Mouse (Mus musculus): Measurements from ENCODE around the gene Mylk3. TPM values are rescaled to one million over a fixed set of nuclear protein-coding genes. Genes with fewer than 3 reads are reported as not detected.
A peak's percentile ranks its signal among the peaks of the same experiment; 100 is the strongest.

The Mylk3 gene
- polyA plus RNA-seq, 1 experiment from 2014 or later, result 0.37 TPM

- H3K4me3 ChIP-seq, result no peak overlapping the region
- H3K9me3 ChIP-seq (replicated peaks), result no peaks in the 10 kb centered on the region
- H3K36me3 ChIP-seq, result peaks cover 12% of the 10 kb centered on the region
- H3K27me3 ChIP-seq (ENCODE audit: low read depth, poor library complexity, severe bottlenecking), result no peaks in the 10 kb centered on the region
- H3K4me1 ChIP-seq, result peaks cover 13% of the 10 kb centered on the region
- DNase-seq (ENCODE audit: low spot score), result no peak
- WGBS, result 75% methylated on average over 10 of the region's 10 CpGs
- peak overlapping the region; percentile 63 for H3K27ac ChIP-seq (replicated peaks)
These were observed 19.8 kb upstream of the Mylk3 start for GRCm38 (mm10) chr8:85405961-85406360.

GRCm38 (mm10) chr8:85405418-85405817, 19.3 kb upstream of the Mylk3 start:
- 51% methylated on average over 3 of the region's 3 CpGs for WGBS

DNA sequence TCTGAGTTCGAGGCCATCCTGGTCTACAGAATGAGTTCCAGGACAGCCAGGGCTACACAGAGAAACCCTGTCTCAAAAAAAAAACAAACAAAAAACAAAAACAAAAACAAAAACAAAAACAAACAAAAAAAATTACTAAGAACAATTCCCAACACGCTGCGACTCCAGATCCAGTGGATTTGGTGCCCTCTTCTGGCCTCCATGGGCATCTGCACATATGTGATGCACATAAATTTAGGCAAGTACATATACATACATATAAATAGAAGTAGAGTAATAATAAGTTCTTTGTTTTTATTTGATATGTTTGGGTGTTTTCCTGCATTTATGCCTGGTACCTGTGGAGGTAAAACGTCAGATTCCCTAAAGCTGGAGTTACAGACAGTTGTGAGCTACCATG, 12.4 kb upstream of the Mylk3 start:
- no peak for DNase-seq (ENCODE audit: low spot score)
- Histone ChIP-seq H3K9me3 (replicated peaks) (no peaks in the 10 kb centered on the region), H3K4me3 (no peak overlapping the region), H3K27me3 (ENCODE audit: low read depth, poor library complexity, severe bottlenecking) (no peaks in the 10 kb centered on the region), H3K4me1 (no peaks in the 10 kb centered on the region), H3K36me3 (no peaks in the 10 kb centered on the region), H3K27ac (replicated peaks) (no peak overlapping the region)
- 87% methylated on average over 4 of the region's 4 CpGs for whole genome bisulfite sequencing

More at GRCm38 (mm10) chr8:85405418-85405817, 19.3 kb upstream of the Mylk3 start:
- Histone ChIP-seq H3K27ac (replicated peaks) (peak overlapping the region; percentile 63; the same call in 1 of the 2 replicates), H3K27me3 (ENCODE audit: low read depth, poor library complexity, severe bottlenecking) (no peaks in the 10 kb centered on the region), H3K4me1 (peaks cover 13% of the 10 kb centered on the region), H3K4me3 (no peak overlapping the region), H3K36me3 (peaks cover 7% of the 10 kb centered on the region), H3K9me3 (replicated peaks) (no peaks in the 10 kb centered on the region)
- no peak for DNase-seq (ENCODE audit: low spot score)

DNA sequence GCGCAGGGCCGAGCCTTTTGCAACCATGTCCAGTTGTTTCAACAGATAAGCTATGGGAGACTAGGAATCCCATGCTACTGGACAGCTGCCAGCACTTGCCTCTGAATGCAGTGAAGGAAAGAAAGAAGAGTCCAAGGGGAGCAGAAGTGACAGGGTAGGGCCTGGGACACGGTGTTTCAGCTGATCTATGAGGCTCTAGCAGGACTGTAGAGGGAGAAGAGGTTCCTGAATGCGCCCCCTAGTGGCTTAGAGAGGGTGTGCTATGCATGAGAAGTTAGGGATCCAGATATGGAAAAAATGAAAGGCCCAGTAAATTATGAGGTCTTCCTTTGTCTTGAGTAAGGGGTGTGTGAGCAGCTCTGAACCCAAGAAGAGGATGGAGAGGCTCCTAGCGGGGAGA, 11.4 kb upstream of the Mylk3 start:
- no peaks in the 10 kb centered on the region for H3K27me3 ChIP-seq (ENCODE audit: low read depth, poor library complexity, severe bottlenecking)
- 52% methylated on average over 5 of the region's 5 CpGs for WGBS
- H3K4me3 ChIP-seq, result no peak overlapping the region
- peak; percentile 45 for DNase-seq (ENCODE audit: low spot score)
- H3K27ac ChIP-seq (replicated peaks), result no peak overlapping the region
- no peaks in the 10 kb centered on the region for H3K36me3 ChIP-seq
- no peaks in the 10 kb centered on the region for H3K4me1 ChIP-seq
- no peaks in the 10 kb centered on the region for H3K9me3 ChIP-seq (replicated peaks)

- H3K4me1 ChIP-seq, result no peaks in the 10 kb centered on the region
- H3K27me3 ChIP-seq (ENCODE audit: low read depth, poor library complexity, severe bottlenecking), result no peaks in the 10 kb centered on the region
- no peaks in the 10 kb centered on the region for H3K9me3 ChIP-seq (replicated peaks)
- no peak for DNase-seq (ENCODE audit: low spot score)
- no peaks in the 10 kb centered on the region for H3K36me3 ChIP-seq
- no peak overlapping the region for H3K27ac ChIP-seq (replicated peaks)
- WGBS, result 85% methylated on average over 5 of the region's 5 CpGs
- no peak overlapping the region for H3K4me3 ChIP-seq
These were observed 10.4 kb upstream of the Mylk3 start for GRCm38 (mm10) chr8:85396432-85397079.

DNA sequence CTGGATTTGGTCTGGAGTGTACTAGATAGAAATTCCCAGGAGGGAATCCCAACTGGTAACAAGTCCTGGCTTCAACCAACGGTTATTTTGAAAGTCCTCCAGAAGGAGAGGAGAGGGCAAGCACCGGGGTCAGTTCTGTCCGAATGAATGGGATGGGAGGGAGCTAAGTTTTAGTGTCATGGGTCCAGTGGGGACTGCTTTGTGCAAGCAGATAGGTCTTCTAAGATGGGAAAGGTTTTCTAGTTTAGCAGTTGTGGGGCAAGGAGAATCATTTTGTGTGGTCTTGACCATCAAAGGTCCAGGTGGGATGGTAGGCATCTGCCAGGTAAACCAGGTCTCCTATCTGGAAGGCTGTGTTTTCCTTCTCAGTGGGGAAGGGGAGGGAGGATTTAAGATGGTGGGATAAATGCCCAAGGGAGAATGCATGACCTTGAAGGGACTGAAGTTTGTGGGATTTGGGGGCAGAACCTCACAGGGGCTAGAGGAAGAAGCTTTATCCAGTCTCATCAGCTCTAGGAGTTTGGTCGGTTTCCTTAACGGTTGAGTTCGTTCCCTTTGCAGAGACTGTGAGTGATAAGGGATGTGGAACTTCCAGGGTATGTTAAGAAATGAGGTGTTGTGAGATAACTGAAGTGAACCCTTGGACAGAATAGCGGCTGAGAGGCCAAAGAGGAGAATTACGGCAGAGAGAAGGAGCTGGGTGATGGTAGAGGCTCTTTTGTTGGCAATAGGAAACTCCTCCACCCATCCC, 9.7 kb upstream of the Mylk3 start:
- no peaks in the 10 kb centered on the region for H3K9me3 ChIP-seq (replicated peaks)
- 87% methylated on average over 8 of the region's 8 CpGs for WGBS
- H3K4me1 ChIP-seq, result no peaks in the 10 kb centered on the region
- no peak for DNase-seq (ENCODE audit: low spot score)
- H3K27me3 ChIP-seq (ENCODE audit: low read depth, poor library complexity, severe bottlenecking), result no peaks in the 10 kb centered on the region
- no peak overlapping the region for H3K4me3 ChIP-seq
- no peaks in the 10 kb centered on the region for H3K36me3 ChIP-seq
- H3K27ac ChIP-seq (replicated peaks), result no peak overlapping the region

- no peaks in the 10 kb centered on the region for H3K9me3 ChIP-seq (replicated peaks)
- no peak overlapping the region for H3K4me3 ChIP-seq
- DNase-seq (ENCODE audit: low spot score), result no peak
- no peaks in the 10 kb centered on the region for H3K27me3 ChIP-seq (ENCODE audit: low read depth, poor library complexity, severe bottlenecking)
- no peaks in the 10 kb centered on the region for H3K36me3 ChIP-seq
- no peak overlapping the region for H3K27ac ChIP-seq (replicated peaks)
- 83% methylated on average over 3 of the region's 3 CpGs for WGBS
- no peaks in the 10 kb centered on the region for H3K4me1 ChIP-seq
These were observed 8.9 kb upstream of the Mylk3 start for GRCm38 (mm10) chr8:85395017-85395416.

- 94% methylated on average over 6 of the region's 6 CpGs for WGBS
- DNase-seq (ENCODE audit: low spot score), result no peak
These were observed 7.1 kb upstream of the Mylk3 start for GRCm38 (mm10) chr8:85393199-85393598.

DNA sequence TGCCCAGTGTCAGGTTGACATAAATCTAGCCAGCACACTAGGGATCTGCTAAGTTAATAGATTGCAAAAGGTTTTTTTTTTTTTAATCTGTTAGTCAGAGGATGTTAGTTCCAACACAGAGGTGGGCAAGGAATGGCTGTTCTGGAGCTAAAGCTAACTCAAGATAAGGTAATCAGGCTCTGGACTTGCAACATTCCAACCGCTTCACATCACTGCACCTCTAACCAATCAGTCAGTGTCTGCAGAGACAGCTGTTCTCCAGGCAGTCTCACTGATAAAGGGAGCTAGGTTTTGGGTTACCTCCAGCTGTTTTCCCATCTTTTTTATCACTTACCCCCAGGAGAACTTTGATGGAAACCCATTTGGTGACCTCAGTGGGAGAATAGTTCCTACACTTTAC, 5.3 kb upstream of the Mylk3 start:
- Histone ChIP-seq H3K36me3 (no peaks in the 10 kb centered on the region), H3K27me3 (ENCODE audit: low read depth, poor library complexity, severe bottlenecking) (no peaks in the 10 kb centered on the region), H3K4me1 (no peaks in the 10 kb centered on the region), H3K9me3 (replicated peaks) (no peaks in the 10 kb centered on the region), H3K4me3 (no peak overlapping the region), H3K27ac (replicated peaks) (no peak overlapping the region)
- no peak for DNase-seq (ENCODE audit: low spot score)
- 86% methylated on average over 1 of the region's 1 CpGs for WGBS

More at GRCm38 (mm10) chr8:85393199-85393598, 7.1 kb upstream of the Mylk3 start:
- Histone ChIP-seq H3K36me3 (no peaks in the 10 kb centered on the region), H3K4me1 (no peaks in the 10 kb centered on the region), H3K9me3 (replicated peaks) (no peaks in the 10 kb centered on the region), H3K27ac (replicated peaks) (no peak overlapping the region), H3K4me3 (no peak overlapping the region), H3K27me3 (ENCODE audit: low read depth, poor library complexity, severe bottlenecking) (no peaks in the 10 kb centered on the region)

- DNase-seq (ENCODE audit: low spot score), result no peak
- Histone ChIP-seq H3K36me3 (no peaks in the 10 kb centered on the region), H3K4me3 (no peak overlapping the region), H3K27ac (replicated peaks) (0 out of 2 replicates have a peak overlapping the region, but pooled peaks have one; percentile 6), H3K4me1 (peaks cover 6% of the 10 kb centered on the region), H3K27me3 (ENCODE audit: low read depth, poor library complexity, severe bottlenecking) (no peaks in the 10 kb centered on the region), H3K9me3 (replicated peaks) (no peaks in the 10 kb centered on the region)
- WGBS, result 85% methylated on average over 4 of the region's 4 CpGs
These were observed 4.2 kb downstream of the Mylk3 start for GRCm38 (mm10) chr8:85381926-85382325.

DNA sequence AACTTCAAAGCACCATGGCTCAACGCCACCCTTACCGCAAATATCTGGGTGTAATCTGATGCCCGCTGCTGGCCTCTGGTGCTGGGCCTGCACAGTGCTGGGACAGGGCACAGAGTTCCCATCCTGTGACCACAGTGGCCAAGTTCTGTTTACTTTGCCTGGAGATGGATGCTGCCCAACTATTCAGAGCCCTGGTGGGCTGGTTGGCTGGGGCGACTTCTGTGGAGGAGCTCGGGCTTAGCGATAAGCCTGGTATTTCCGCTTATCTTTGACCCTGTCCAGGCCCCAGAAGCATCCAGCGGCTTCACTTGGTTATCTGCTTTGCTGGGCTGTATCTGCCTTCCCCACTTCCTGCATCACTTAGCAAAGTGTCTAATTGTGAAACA, 5.3 kb downstream of the Mylk3 start:
- no peaks in the 10 kb centered on the region for H3K9me3 ChIP-seq (replicated peaks)
- H3K36me3 ChIP-seq, result no peaks in the 10 kb centered on the region
- no peak overlapping the region for H3K4me3 ChIP-seq
- WGBS, result 82% methylated on average over 8 of the region's 8 CpGs
- no peaks in the 10 kb centered on the region for H3K27me3 ChIP-seq (ENCODE audit: low read depth, poor library complexity, severe bottlenecking)
- no peak for DNase-seq (ENCODE audit: low spot score)
- peaks cover 6% of the 10 kb centered on the region for H3K4me1 ChIP-seq
- H3K27ac ChIP-seq (replicated peaks), result peak overlapping the region; percentile 11; the same call in 1 of the 2 replicates

DNA sequence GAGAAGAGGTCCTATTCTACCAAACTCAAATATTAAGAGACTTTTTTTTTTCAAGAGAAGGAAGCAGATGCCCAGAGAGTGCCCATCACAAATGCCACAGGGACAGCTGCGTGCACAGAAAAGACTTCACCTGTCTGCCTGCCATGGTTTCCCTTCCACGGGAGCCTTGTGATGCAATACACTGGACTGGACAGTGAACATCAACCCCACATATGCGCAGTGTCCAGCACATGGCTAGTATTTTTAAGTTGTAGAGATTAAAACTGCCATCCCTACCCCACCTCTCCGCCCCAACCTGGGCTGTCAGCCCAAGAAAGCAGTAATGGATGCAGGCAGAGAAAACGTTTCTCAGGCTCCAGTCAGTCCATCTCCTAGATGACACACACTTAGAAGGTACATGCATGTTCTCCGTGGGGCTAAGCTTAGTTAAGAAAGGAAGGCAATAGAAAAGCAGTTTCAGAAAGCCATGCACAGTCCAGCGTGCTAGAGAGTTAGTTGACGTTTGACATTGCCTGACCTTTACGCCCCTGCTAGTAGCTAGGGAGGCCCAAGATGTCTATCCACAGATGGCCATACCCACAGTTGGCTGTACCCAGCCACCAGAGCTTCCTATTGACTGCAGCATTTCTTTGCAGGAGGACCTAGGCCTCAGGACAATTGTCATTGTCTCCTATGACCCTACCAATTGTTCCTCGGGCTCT, 5.9 kb downstream of the Mylk3 start:
- Histone ChIP-seq H3K27ac (replicated peaks) (peak overlapping the region; percentile 11; the same call in 1 of the 2 replicates), H3K27me3 (ENCODE audit: low read depth, poor library complexity, severe bottlenecking) (no peaks in the 10 kb centered on the region), H3K4me1 (peaks cover 6% of the 10 kb centered on the region), H3K4me3 (no peak overlapping the region), H3K36me3 (no peaks in the 10 kb centered on the region), H3K9me3 (replicated peaks) (no peaks in the 10 kb centered on the region)
- no peak for DNase-seq (ENCODE audit: low spot score)
- 85% methylated on average over 10 of the region's 10 CpGs for WGBS

Measured in midbrain, embryonic 10.5 days (tissue).